Mouse (Mus musculus) heart, postnatal 10 days (tissue): ENCODE results near the gene Lgi4. TPM values are rescaled to one million over a fixed set of nuclear protein-coding genes. Genes with fewer than 3 reads are reported as not detected.

ENCODE experiments used
- DNase-seq, 2 experiments: peaks; one replicate each; pipeline ENCODE4 v3.0.0; 2021
- intact Hi-C: fragments of 180-260 bp; cut with DNase I; formaldehyde crosslinking; loops from one replicate; pipeline ENCODE4 v1.15.1; 2025
- total RNA-seq, 2 experiments: library from RNA; stranded (reverse); gene quantifications; 2 replicates each; pipeline ENCODE4 v1.2.3; 2021

Gene Lgi4
- total RNA-seq, 2 experiments from 2014 or later: 3.0 to 4.3 TPM

- peak in 1 of 2 experiments; percentile 45 for DNase-seq
- intact Hi-C loops: no loop called here
Observed at GRCm38 (mm10) chr7:31098697-31099611, 39.8 kb downstream of the Lgi4 start.

- DNase-seq: no peak
- intact Hi-C loops: no loop called here
Observed at GRCm38 (mm10) chr7:31099612-31099982, 40.5 kb downstream of the Lgi4 start.

GRCm38 (mm10) chr7:31100786-31101185 lies 41.6 kb downstream of the Lgi4 start:
- intact Hi-C loops: no loop called here
- no peak for DNase-seq

- peak; percentile 65 to 84 for DNase-seq
- intact Hi-C loops: loop anchor here (2.0 kb wide), 2 partner anchors 22 to 72 kb away; partner anchors contain the start of gene Scn1b
Observed at GRCm38 (mm10) chr7:31105061-31105768, 46.1 kb downstream of the Lgi4 start.

- intact Hi-C loops: no loop called here
- DNase-seq: no peak
Observed at GRCm38 (mm10) chr7:31106166-31106565, 47.0 kb downstream of the Lgi4 start.

- DNase-seq: no peak
- intact Hi-C loops: no loop called here
Observed at GRCm38 (mm10) chr7:31107781-31108180, 48.6 kb downstream of the Lgi4 start.

GRCm38 (mm10) chr7:31109091-31109490 lies 49.9 kb downstream of the Lgi4 start:
- DNase-seq: peak; percentile 72 to 76
- intact Hi-C loops: no loop called here

GRCm38 (mm10) chr7:31109796-31110195 lies 50.7 kb downstream of the Lgi4 start:
- intact Hi-C loops: no loop called here
- no peak for DNase-seq

GRCm38 (mm10) chr7:31110861-31111385 lies 51.8 kb downstream of the Lgi4 start:
- DNase-seq: no peak
- intact Hi-C loops: no loop called here

- no peak for DNase-seq
- intact Hi-C loops: loop anchor here (2.0 kb wide), 1 partner anchor 15 kb away; the partner anchor contains the start of gene Scn1b
Observed at GRCm38 (mm10) chr7:31112036-31112435, 52.9 kb downstream of the Lgi4 start.

- DNase-seq: no peak
- intact Hi-C loops: loop anchor here (2.0 kb wide), 1 partner anchor 13 kb away; the partner anchor contains the start of gene Scn1b
Observed at GRCm38 (mm10) chr7:31113800-31114199, 54.7 kb downstream of the Lgi4 start.

GRCm38 (mm10) chr7:31114646-31115045 lies 55.5 kb downstream of the Lgi4 start:
- no peak for DNase-seq

GRCm38 (mm10) chr7:31115182-31115581 lies 56.0 kb downstream of the Lgi4 start, which contains the start of gene Hpn:
Gene Hpn, minus strand, starts transcription at chr7:31115290.
- no peak for DNase-seq
- intact Hi-C loops: no loop called here

More at GRCm38 (mm10) chr7:31114646-31115045, 55.5 kb downstream of the Lgi4 start:
- intact Hi-C loops: no loop called here

GRCm38 (mm10) chr7:31115587-31116043 lies 56.5 kb downstream of the Lgi4 start:
- intact Hi-C loops: no loop called here
- peak; percentile 85 to 88 for DNase-seq

- intact Hi-C loops: no loop called here
- no peak for DNase-seq
Observed at GRCm38 (mm10) chr7:31116721-31117145, 57.6 kb downstream of the Lgi4 start.

- intact Hi-C loops: no loop called here
- no peak for DNase-seq
Observed at GRCm38 (mm10) chr7:31117465-31117864, 58.3 kb downstream of the Lgi4 start.

GRCm38 (mm10) chr7:31118486-31118885 lies 59.3 kb downstream of the Lgi4 start:
- intact Hi-C loops: no loop called here
- peak; percentile 62 to 63 for DNase-seq

- intact Hi-C loops: no loop called here
- DNase-seq: no peak
Observed at GRCm38 (mm10) chr7:31119556-31119955, 60.4 kb downstream of the Lgi4 start.
